Mouse (Mus musculus): ENCODE data around the gene Lpgat1. TPM values are rescaled to one million over a fixed set of nuclear protein-coding genes. Genes with fewer than 3 reads are reported as not detected.

Lpgat1 gene
- total and polyA plus RNA-seq, 2 experiments from 2014 or later: 32.7 to 37.5 TPM

DNA sequence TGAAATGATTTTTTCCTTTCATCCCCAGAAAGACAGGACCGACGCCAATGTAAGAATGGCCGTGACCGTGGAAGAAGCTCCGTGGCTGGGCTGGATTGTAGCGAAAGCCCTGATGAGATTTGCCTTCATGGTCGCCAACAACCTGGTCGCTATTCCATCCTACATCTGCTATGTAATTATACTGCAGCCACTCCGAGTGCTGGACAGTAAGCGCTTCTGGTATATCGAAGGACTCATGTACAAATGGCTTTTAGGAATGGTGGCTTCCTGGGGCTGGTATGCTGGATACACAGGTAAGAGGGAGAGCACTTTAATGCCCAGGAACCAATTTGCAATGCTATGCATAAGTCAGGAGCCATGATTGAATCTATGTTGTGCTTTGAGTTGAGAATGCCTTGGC, 1.7 kb downstream of the Lpgat1 start:
- DNase-seq (ENCODE audit: low spot score) (no peak), ATAC-seq (ENCODE audit: insufficient read depth, low read depth) (no peak)
- peak overlapping the region; percentile 96 for H3K4me2 ChIP-seq (ENCODE audit: low read depth, low read length)
- H3K4me3 ChIP-seq (ENCODE audit: low read depth, low read length): peak overlapping the region; percentile 96
- no peaks in the 10 kb centered on the region for H3K9me3 ChIP-seq (replicated peaks; ENCODE audit: control insufficient read depth, low read length)
- no peaks in the 10 kb centered on the region for H3K27me3 ChIP-seq (ENCODE audit: control insufficient read depth, insufficient read depth, low read length)
- 16% methylated on average over 11 of the region's 11 CpGs for WGBS
- peaks cover 5% of the 10 kb centered on the region; the same call in 1 of the 2 replicates for H3K4me1 ChIP-seq (ENCODE audit: control insufficient read depth, insufficient read depth)
- H3K36me3 ChIP-seq (replicated peaks; ENCODE audit: control insufficient read depth, insufficient read depth, low read length): peaks cover 7% of the 10 kb centered on the region
- peak overlapping the region; percentile 95 for H3K9ac ChIP-seq (replicated peaks; ENCODE audit: low read depth, low read length)
- H3K27ac ChIP-seq (ENCODE audit: low read depth): peak overlapping the region; percentile 95
- no peak for TF ChIP-seq CTCF (IDR thresholded peaks at IDR 0.05; ENCODE audit: low read depth)

DNA sequence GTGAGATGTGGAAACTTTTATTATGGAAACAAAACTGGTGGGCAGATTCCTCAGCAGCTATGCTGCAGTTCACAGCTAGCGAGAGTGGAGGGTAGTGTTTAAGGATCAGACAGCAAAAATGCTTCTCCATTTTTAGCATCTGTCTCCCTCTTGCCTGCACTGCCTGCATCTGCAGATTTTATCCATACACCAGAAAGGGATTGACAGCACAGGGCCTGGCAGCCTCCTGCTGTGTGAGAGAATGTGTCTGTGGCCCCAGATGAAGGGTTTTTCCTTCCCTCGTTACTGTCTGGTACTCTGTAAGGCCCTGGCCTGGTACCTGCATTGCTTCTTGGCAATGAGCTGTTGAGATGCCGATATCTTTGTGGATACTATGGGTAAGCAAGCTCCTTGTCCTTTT, 2.8 kb downstream of the Lpgat1 start:
- Histone ChIP-seq H3K9ac (replicated peaks; ENCODE audit: low read depth, low read length) (no peak overlapping the region), H3K4me3 (ENCODE audit: low read depth, low read length) (peak overlapping the region; percentile 11; the same call in 1 of the 2 replicates), H3K27ac (ENCODE audit: low read depth) (no peak overlapping the region), H3K9me3 (replicated peaks; ENCODE audit: control insufficient read depth, low read length) (no peaks in the 10 kb centered on the region), H3K4me2 (ENCODE audit: low read depth, low read length) (peak overlapping the region; percentile 96), H3K27me3 (ENCODE audit: control insufficient read depth, insufficient read depth, low read length) (no peaks in the 10 kb centered on the region), H3K4me1 (ENCODE audit: control insufficient read depth, insufficient read depth) (peaks cover 4% of the 10 kb centered on the region; the same call in 1 of the 2 replicates), H3K36me3 (replicated peaks; ENCODE audit: control insufficient read depth, insufficient read depth, low read length) (peaks cover 10% of the 10 kb centered on the region)
- no peak for TF ChIP-seq EP300 (IDR thresholded peaks at IDR 0.05; ENCODE audit: low read depth)
- TF ChIP-seq CTCF (IDR thresholded peaks at IDR 0.05; ENCODE audit: low read depth): no peak
- DNase-seq (ENCODE audit: low spot score) (no peak), ATAC-seq (ENCODE audit: insufficient read depth, low read depth) (no peak)
- 50% methylated on average over 3 of the region's 3 CpGs for WGBS

DNA sequence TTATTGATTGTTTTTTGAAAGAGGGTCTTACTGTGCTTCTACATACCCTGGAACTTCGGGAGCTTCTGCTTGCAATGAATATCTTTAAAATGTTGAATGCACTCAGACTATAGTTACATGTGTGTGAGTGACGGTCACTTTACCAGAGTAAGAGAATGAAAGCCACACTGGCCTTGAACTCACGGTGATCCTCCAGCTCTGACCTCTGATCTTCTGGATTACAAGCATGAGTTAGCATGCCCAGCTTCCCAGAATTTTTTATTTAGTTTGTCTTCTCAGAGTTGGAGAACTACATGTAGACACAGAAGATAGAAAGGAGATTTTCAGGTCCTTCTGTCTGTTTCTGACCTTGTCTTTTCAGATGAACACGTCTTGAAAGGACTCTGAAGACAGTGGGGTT, 5.1 kb downstream of the Lpgat1 start:
- no peak overlapping the region for H3K27ac ChIP-seq (ENCODE audit: low read depth)
- DNase-seq (ENCODE audit: low spot score): no peak
- WGBS: 90% methylated on average over 4 of the region's 4 CpGs

DNA sequence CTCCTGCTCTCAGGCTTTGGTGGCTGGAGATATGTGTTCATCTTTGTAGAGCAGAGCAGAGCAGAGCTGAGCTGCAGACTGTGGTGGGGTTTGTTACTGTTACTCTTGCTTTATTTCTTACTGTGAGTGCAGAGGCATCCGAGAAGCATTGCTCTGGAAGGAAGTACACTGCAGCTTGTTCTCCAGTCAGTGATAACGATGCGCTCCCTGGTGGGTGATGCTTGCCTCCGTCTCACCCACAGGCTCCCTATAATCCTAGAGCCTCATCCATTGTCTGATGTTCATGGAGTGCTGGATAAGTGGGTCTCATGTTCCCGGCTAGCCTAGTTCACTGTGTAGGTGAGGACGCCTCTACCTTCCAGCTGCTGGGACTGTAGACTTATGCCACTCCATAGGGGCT, 6.0 kb downstream of the Lpgat1 start:
- no peaks in the 10 kb centered on the region for H3K9me3 ChIP-seq (replicated peaks; ENCODE audit: control insufficient read depth, low read length)
- H3K9ac ChIP-seq (replicated peaks; ENCODE audit: low read depth, low read length): no peak overlapping the region
- H3K36me3 ChIP-seq (replicated peaks; ENCODE audit: control insufficient read depth, insufficient read depth, low read length): peaks cover 26% of the 10 kb centered on the region
- H3K27ac ChIP-seq (ENCODE audit: low read depth): no peak overlapping the region
- no peak overlapping the region for H3K4me2 ChIP-seq (ENCODE audit: low read depth, low read length)
- WGBS: 62% methylated on average over 6 of the region's 6 CpGs
- TF ChIP-seq CTCF (IDR thresholded peaks at IDR 0.05; ENCODE audit: low read depth): no peak
- no peak for TF ChIP-seq EP300 (IDR thresholded peaks at IDR 0.05; ENCODE audit: low read depth)
- no peaks in the 10 kb centered on the region for H3K27me3 ChIP-seq (ENCODE audit: control insufficient read depth, insufficient read depth, low read length)
- DNase-seq (ENCODE audit: low spot score): no peak
- H3K4me3 ChIP-seq (ENCODE audit: low read depth, low read length): no peak overlapping the region
- H3K4me1 ChIP-seq (ENCODE audit: control insufficient read depth, insufficient read depth): peaks cover 4% of the 10 kb centered on the region; the same call in 1 of the 2 replicates
- no peak for ATAC-seq (ENCODE audit: insufficient read depth, low read depth)

More for the DNA sequence above, 5.1 kb downstream of the Lpgat1 start:
- H3K27me3 ChIP-seq (ENCODE audit: control insufficient read depth, insufficient read depth, low read length): no peaks in the 10 kb centered on the region
- no peak overlapping the region for H3K9ac ChIP-seq (replicated peaks; ENCODE audit: low read depth, low read length)
- H3K9me3 ChIP-seq (replicated peaks; ENCODE audit: control insufficient read depth, low read length): no peaks in the 10 kb centered on the region
- ATAC-seq (ENCODE audit: insufficient read depth, low read depth): no peak
- H3K4me1 ChIP-seq (ENCODE audit: control insufficient read depth, insufficient read depth): peaks cover 4% of the 10 kb centered on the region; the same call in 1 of the 2 replicates
- no peak overlapping the region for H3K4me3 ChIP-seq (ENCODE audit: low read depth, low read length)
- TF ChIP-seq EP300 (IDR thresholded peaks at IDR 0.05; ENCODE audit: low read depth): no peak
- TF ChIP-seq CTCF (IDR thresholded peaks at IDR 0.05; ENCODE audit: low read depth): no peak
- no peak overlapping the region for H3K4me2 ChIP-seq (ENCODE audit: low read depth, low read length)
- H3K36me3 ChIP-seq (replicated peaks; ENCODE audit: control insufficient read depth, insufficient read depth, low read length): peaks cover 17% of the 10 kb centered on the region

DNA sequence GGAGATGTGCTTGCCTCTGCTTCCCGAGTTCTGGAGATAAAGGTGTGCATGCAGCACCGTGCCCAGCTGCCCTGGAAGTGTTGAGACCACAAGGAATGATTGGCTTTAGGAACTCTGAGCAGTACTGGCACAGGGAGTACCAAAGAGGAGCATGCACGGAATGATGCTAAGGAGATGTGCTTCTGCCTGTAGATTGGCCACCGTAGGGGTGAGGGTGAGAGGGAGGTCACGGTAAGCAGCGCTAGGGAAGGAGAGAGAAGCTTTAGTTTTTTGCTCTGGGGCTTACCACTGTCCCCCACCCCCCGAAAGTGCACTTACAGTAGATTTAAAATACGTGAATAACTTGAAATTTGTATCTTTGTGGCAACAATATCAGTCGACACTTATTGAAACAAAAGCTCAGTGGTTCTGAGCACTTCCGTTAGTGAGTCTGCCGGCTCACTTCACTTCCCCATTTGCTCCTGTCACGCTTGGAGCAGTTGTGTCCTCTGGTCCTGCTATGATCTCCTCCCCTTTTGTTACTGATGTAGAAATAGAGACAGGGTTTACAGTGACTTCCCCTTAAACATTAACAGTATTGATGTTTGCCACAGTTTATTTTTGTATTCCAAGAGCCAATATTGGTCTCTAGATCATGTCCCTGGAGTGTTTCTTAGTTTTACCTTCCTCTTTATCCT, 6.9 kb downstream of the Lpgat1 start:
- no peak overlapping the region for H3K27ac ChIP-seq (ENCODE audit: low read depth)
- DNase-seq (ENCODE audit: low spot score): no peak
- H3K9me3 ChIP-seq (replicated peaks; ENCODE audit: control insufficient read depth, low read length): no peaks in the 10 kb centered on the region
- H3K9ac ChIP-seq (replicated peaks; ENCODE audit: low read depth, low read length): no peak overlapping the region
- H3K4me2 ChIP-seq (ENCODE audit: low read depth, low read length): no peak overlapping the region
- H3K27me3 ChIP-seq (ENCODE audit: control insufficient read depth, insufficient read depth, low read length): no peaks in the 10 kb centered on the region
- TF ChIP-seq EP300 (IDR thresholded peaks at IDR 0.05; ENCODE audit: low read depth) (no peak), CTCF (IDR thresholded peaks at IDR 0.05; ENCODE audit: low read depth) (no peak)
- peaks cover 3% of the 10 kb centered on the region; the same call in 1 of the 2 replicates for H3K4me1 ChIP-seq (ENCODE audit: control insufficient read depth, insufficient read depth)
- H3K4me3 ChIP-seq (ENCODE audit: low read depth, low read length): no peak overlapping the region
- 64% methylated on average over 12 of the region's 12 CpGs for WGBS
- ATAC-seq (ENCODE audit: insufficient read depth, low read depth): no peak
- H3K36me3 ChIP-seq (replicated peaks; ENCODE audit: control insufficient read depth, insufficient read depth, low read length): peaks cover 26% of the 10 kb centered on the region

DNA sequence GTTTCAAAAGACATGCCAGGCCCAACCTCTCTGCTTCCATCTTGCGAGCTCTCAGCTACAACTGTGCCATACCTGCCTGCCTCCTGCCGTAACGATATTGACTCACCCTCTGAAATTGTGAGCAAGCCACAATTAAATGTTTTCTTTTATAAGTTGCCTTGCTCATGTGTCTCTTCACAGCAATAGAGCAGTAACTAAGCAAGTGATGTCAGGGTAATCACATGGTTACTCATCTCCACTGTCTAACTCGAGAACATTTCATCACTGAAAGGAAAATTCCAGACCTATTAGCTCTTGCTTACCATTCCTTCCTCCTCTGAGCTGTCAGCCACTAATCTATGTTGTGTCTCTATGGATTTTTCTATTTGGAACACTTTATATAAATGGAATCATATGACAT, 15.0 kb downstream of the Lpgat1 start:
- Histone ChIP-seq H3K4me2 (ENCODE audit: low read depth, low read length) (no peak overlapping the region), H3K27me3 (ENCODE audit: control insufficient read depth, insufficient read depth, low read length) (no peaks in the 10 kb centered on the region), H3K4me3 (ENCODE audit: low read depth, low read length) (no peak overlapping the region), H3K4me1 (ENCODE audit: control insufficient read depth, insufficient read depth) (no peaks in the 10 kb centered on the region), H3K9me3 (replicated peaks; ENCODE audit: control insufficient read depth, low read length) (no peaks in the 10 kb centered on the region), H3K27ac (ENCODE audit: low read depth) (no peak overlapping the region), H3K9ac (replicated peaks; ENCODE audit: low read depth, low read length) (no peak overlapping the region), H3K36me3 (replicated peaks; ENCODE audit: control insufficient read depth, insufficient read depth, low read length) (peaks cover 17% of the 10 kb centered on the region)
- 83% methylated on average over 4 of the region's 4 CpGs for WGBS
- no peak for TF ChIP-seq CTCF (IDR thresholded peaks at IDR 0.05; ENCODE audit: low read depth)
- TF ChIP-seq EP300 (IDR thresholded peaks at IDR 0.05; ENCODE audit: low read depth): no peak
- no peak for ATAC-seq (ENCODE audit: insufficient read depth, low read depth)
- no peak for DNase-seq (ENCODE audit: low spot score)
